Mouse (Mus musculus): Measurements from ENCODE around the gene Ovol2.
"Not testable (repeated sequence)": the region's sequence is repeated elsewhere in the genome, so short reads cannot be mapped to it uniquely, and the experiment has no call there.

- TF ChIP-seq CTCF (conservative IDR thresholded peaks at IDR 0.05 in 1 of 2, IDR thresholded peaks at IDR 0.05 in 1 of 2; ENCODE audit: low read depth in 2 of 2, low read length in 2 of 2); RCOR1 (conservative IDR thresholded peaks at IDR 0.05; ENCODE audit: low read depth, low read length); CHD1 (IDR thresholded peaks at IDR 0.05; ENCODE audit: low read depth, low read length); POLR2A (IDR thresholded peaks at IDR 0.05; ENCODE audit: low read depth, low read length); GABPA (IDR thresholded peaks at IDR 0.05; ENCODE audit: insufficient replicate concordance, low read depth, low read length); MEF2A (IDR thresholded peaks at IDR 0.05; ENCODE audit: borderline replicate concordance, low read depth, low read length); MAFK (IDR thresholded peaks at IDR 0.05; ENCODE audit: insufficient replicate concordance, low read length); SIN3A (IDR thresholded peaks at IDR 0.05; ENCODE audit: low read length); USF1 (IDR thresholded peaks at IDR 0.05; ENCODE audit: low read depth, low read length); ZKSCAN1 (IDR thresholded peaks at IDR 0.05; ENCODE audit: borderline replicate concordance, low read depth, low read length); SMC3 (IDR thresholded peaks at IDR 0.05; ENCODE audit: low read depth, low read length); ETS1 (conservative IDR thresholded peaks at IDR 0.05; ENCODE audit: low read depth, low read length); USF2 (conservative IDR thresholded peaks at IDR 0.05; ENCODE audit: low read depth, low read length): not testable (repeated sequence)
Observed at GRCm38 (mm10) chr2:144338149-144338548, 6.2 kb upstream of the Ovol2 start.

Data from CH12.LX (cell line).